Mouse (Mus musculus) T-helper 1 cell (primary cell): ENCODE data around the gene Il17d.

ENCODE experiments used
- in situ Hi-C: fragments of 300-600 bp; cut with MboI, MseI; formaldehyde crosslinking; loops from one replicate; pipeline ENCODE4 v1.15.1; 2025; ENCODE audit warnings: high pct_unique_total_duplicates

Il17d gene

GRCm38 (mm10) chr14:57524671-57525387 is at the start of gene Il17d:
Gene Il17d, plus strand, starts transcription at chr14:57524777.
- in situ Hi-C loops: no loop called here

GRCm38 (mm10) chr14:57475057-57475456 is 49.5 kb upstream of the Il17d start:
- in situ Hi-C loops: no loop called here

- in situ Hi-C loops: no loop called here
Measured at GRCm38 (mm10) chr14:57482262-57482661, 42.3 kb upstream of the Il17d start.

GRCm38 (mm10) chr14:57484183-57484582 is 40.4 kb upstream of the Il17d start:
- in situ Hi-C loops: no loop called here

DNA sequence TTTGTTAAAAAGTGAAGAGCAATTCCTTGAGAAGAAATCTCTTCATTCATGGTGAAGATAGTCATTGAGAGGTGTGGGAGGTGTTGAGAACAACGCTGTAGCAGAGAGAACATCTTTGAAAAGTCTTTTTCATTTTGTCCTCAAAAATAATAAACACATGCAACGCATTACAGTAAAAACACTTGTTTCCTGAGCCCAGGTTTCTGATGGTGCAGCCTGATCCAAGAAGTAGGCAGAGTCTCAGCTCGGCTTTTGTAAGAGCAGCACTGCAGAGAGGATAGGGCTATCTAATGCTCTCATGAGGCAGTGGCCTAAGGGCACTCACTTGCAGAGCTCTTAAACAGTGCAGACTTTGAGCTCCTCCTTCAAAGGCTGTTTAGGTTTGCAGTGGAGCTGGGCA is 34.9 kb upstream of the Il17d start:
- in situ Hi-C loops: no loop called here

DNA sequence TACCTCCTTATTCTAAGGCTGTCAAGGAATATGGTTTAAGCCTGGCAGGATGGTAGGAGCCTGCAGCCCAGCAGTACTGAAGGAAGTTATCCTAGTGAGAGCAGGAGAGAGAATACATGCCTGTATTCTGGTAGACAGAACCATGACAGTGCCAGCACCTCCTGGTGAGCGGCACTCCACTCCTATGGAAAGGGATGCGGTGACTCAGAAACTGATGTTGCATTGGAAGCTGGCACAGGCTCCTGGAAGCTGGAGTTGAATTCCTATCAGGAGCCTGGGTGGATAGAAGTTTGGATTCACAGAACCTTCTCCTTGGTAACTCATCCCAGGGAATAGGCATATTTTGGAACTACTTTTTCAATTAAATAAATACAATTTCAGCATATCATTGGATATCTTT is 30.7 kb upstream of the Il17d start:
- in situ Hi-C loops: no loop called here

DNA sequence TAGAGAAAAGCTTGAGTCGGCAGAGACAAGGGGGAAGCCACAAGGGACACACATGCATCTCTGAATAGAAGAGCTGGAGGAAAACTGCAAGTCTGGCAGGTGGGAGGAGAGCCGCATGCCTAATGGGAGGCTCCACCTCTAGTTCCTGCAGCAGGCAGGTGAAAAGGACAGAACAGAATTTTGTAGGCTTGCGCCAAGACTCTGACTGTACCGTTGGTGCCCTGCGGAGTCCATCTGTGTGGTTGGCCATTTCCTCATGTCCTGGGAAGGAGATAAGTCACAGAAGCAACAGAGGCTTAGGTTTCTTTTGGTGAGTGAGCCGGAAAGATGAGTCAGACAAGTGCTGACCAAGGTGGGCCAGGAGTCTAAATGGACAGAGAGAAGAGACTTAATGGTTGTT is 20.8 kb upstream of the Il17d start:
- in situ Hi-C loops: no loop called here

DNA sequence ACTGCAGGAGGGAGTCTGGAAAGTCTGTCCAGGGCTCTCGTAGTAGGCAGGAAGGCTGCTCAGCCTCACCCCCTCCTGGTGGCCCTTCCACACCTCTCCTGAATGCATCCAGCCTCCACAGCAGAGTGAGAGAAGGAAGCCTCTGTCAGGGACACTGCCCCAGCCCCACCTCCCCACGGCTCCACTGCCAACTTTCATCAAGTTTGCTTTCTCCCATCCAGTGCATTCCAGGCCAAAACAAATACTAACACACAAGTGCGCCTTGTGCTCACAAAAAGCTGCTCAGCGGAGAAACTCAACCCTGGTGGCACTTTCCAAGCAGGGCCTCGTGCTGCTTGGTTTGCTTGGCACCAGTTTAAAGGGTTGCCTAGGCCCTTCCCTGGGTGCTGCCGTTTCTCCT is 15.0 kb upstream of the Il17d start:
- in situ Hi-C loops: no loop called here

- in situ Hi-C loops: no loop called here
Measured at GRCm38 (mm10) chr14:57515156-57515762, 9.3 kb upstream of the Il17d start.

DNA sequence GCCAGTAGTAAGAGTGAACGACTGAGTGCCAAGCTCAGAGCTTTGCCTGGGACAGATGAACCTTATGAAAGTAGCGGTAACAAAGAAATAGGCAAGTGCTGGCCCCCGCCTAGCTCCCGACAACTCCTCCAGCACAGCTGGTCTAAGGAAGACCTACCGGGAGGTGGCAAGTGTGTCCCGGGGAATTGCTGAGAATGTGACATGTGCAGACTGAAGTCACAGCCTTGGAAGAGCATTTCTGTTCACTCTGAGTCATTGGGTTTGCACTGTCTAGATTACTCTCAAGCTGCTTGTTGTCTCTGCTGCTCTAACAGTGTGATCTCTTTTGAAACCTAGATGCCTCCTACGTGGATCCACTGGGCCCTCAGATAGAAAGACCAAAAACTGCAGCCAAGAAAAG is 7.6 kb upstream of the Il17d start:
- in situ Hi-C loops: no loop called here

DNA sequence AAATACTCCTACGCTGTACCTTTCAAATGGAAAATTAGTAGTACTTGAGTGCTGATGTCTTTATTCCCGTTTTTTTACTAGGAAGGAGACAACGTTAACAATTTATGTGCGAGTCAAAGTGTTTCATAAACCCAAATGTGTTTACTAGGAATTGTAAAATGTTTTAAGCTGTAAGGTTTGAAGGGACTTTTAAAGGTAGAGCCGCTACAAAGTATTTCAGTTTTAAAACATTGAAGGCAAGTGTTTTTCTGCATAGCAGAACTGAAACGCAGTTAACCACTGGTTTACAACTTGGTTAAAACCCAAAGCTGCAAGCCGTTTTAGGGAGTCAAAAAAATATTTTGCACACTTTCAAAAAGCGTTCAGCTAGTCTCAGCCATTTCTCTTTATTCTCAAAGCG is 815 bp upstream of the Il17d start:
- in situ Hi-C loops: no loop called here

GRCm38 (mm10) chr14:57525388-57526049 is 942 bp downstream of the Il17d start:
- in situ Hi-C loops: no loop called here

DNA sequence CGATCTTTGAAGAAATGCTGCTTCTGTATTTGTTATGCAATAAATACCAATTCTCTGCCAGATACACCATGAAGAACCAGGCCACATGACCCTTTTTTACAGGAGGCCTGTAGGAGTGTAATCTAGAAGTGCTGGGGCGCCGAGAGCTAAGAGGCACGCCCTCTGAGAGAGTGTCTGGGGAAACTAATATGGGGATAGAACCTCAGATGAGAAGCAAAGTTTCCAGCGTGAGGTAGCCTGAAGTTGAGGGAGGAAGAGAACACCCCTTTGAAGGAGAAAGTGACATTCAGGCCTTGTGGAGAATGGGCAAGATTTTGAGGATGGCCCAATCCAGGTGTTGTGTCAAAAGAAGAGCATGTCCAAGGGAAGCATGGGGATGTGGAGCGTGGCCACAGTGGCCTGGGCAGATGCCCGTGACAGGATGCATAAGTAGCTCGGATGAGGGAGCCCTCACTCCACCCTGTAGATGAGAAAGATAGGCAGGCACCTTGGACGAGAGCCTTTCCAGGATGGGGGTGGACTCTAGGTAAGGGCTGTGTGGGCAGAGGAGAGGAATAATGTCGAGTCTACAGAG is 1.6 kb downstream of the Il17d start:
- in situ Hi-C loops: no loop called here

DNA sequence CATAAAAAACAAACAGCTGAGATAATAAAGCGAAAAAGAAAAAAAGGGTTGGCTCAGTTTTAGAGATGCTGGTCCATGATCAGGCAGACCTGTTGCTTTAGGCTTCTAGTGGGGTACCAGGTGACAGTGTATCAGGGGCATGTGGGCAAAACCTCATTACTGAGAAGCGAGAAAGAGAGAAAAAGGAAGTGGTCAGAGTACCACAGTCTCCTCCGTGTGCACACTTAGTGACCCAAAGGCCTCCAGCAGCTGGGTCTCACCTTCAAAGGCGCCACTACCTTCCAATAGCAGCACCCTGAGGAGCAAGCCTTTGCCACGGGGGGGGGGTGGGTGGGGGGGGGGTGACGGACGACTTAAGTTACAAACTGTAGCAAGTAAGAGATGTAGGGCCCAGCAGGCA is 2.5 kb downstream of the Il17d start:
- in situ Hi-C loops: no loop called here

DNA sequence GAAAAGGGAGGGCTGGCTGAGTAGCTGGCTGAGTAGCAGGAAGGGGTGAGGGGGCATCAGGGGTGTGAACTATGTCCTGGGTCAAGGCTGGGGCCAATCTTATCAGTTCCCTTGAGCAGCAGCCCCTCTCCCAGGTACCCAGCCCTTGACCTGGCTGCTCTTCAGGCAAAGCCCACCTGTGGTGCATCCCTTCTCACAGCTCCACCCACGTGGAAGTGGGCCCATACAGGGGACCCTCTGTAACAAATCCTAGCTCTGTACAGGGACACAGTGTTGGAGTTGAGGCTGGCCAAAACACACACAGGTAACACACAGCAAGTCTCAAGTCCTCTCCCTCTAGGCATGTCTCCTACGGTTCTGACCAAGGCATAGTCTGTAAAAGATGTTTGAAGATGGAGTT is 3.0 kb downstream of the Il17d start:
- in situ Hi-C loops: no loop called here

DNA sequence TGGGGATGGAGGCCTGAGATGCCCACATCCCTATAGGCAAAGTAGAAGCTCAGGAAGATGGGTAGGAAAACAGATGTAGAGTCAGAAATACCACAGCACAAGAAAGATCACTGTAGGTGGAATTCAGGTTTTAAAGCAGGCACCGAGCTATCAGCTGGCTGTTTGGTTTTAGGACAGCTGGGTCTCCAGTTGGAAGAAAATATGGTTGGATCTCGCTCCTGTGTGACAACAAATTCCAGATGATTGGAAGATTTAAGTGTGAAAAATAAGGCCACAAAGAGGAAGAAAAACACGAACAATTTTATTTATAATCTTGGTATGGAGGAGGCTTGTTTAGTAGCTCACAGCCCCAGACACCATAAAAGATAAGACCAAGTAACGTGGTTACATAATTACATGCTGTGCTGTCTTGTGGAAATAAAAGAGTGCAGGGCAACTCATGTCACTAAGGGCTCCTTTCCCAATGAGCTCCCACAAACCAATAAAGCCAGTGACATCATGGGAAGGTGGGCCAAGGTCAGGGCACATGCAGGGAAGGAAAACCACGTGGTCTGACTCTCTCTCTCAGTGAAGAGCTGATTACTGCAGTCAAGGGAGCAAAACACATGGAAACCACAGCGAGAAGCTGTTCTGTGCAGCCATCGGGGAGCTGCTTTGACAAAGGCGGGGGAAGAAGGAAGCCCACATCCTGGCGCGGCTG is 4.7 kb downstream of the Il17d start:
- in situ Hi-C loops: no loop called here

GRCm38 (mm10) chr14:57529786-57530515 is 5.4 kb downstream of the Il17d start:
- in situ Hi-C loops: no loop called here

DNA sequence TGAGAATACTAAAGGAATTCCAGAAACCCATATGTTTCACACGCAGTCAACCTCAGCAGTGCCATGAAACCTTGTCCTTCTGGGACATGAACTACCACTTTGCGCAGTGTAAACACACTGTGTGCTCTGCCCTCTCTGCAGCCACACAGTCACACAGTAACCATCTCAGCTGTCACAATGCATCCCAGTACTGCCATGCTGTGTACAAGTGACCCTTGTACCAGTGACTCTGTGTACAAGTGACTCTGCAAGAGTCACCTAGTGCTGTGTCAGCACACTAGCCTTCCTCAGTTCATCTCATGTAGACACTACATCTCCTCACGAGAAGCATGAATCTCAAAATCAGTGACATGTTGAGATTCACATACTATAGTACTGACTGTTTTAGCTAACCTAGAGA is 8.0 kb downstream of the Il17d start:
- in situ Hi-C loops: no loop called here

- in situ Hi-C loops: no loop called here
Measured at GRCm38 (mm10) chr14:57533214-57533613, 8.6 kb downstream of the Il17d start.

DNA sequence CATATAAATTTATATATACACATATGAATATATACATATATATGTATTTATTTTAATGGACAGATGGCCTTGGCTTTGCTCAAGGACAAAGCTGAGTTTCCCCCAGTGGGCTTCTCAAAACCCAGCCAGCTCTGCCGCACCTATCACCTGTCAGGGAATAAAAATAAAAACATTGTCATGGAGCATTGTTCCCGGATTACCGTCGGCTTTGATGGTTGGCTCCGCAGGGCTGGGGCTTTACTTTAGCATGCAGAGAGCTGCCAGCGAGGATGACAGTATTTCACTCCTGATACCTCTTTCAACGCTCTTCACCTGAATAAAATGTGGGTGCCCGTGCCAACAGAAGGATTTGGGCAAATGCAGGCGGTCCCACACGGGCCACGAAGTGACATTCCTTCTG is 9.3 kb downstream of the Il17d start:
- in situ Hi-C loops: no loop called here

- in situ Hi-C loops: no loop called here
Measured at GRCm38 (mm10) chr14:57534346-57534745, 9.8 kb downstream of the Il17d start.
